Mouse (Mus musculus): ENCODE data around the gene Otop2. TPM values are rescaled to one million over a fixed set of nuclear protein-coding genes. Genes with fewer than 3 reads are reported as not detected.
A peak's percentile ranks its signal among the peaks of the same experiment; 100 is the strongest.

Gene Otop2
- polyA plus RNA-seq, 1 experiment from 2014 or later = not detected

- ATAC-seq = no peak
- Histone ChIP-seq H3K27ac (no peak overlapping the region), H3K4me3 (no peak overlapping the region), H3K4me2 (no peak overlapping the region), H3K27me3 (replicated peaks) (peaks cover 52% of the 10 kb centered on the region), H3K9ac (no peak overlapping the region), H3K9me3 (replicated peaks) (no peaks in the 10 kb centered on the region), H3K36me3 (peaks cover 28% of the 10 kb centered on the region), H3K4me1 (peaks cover 36% of the 10 kb centered on the region)
- 84% methylated on average over 27 of the region's 27 CpGs for WGBS (ENCODE audit: insufficient replicate concordance)
These were observed 37.5 kb upstream of the Otop2 start for GRCm38 (mm10) chr11:115269330-115270066.

GRCm38 (mm10) chr11:115270148-115270861 is 36.7 kb upstream of the Otop2 start:
- Histone ChIP-seq H3K4me2 (no peak overlapping the region), H3K36me3 (peaks cover 28% of the 10 kb centered on the region), H3K4me1 (peaks cover 44% of the 10 kb centered on the region), H3K9ac (no peak overlapping the region), H3K9me3 (replicated peaks) (no peaks in the 10 kb centered on the region), H3K27me3 (replicated peaks) (peaks cover 44% of the 10 kb centered on the region), H3K27ac (no peak overlapping the region), H3K4me3 (no peak overlapping the region)
- no peak for ATAC-seq
- 33% methylated on average over 17 of the region's 19 CpGs for WGBS (ENCODE audit: insufficient replicate concordance)

GRCm38 (mm10) chr11:115271052-115271451 is 35.9 kb upstream of the Otop2 start:
- Histone ChIP-seq H3K36me3 (peaks cover 28% of the 10 kb centered on the region), H3K27ac (no peak overlapping the region), H3K4me3 (no peak overlapping the region), H3K9ac (no peak overlapping the region), H3K9me3 (replicated peaks) (no peaks in the 10 kb centered on the region), H3K27me3 (replicated peaks) (peaks cover 36% of the 10 kb centered on the region), H3K4me2 (no peak overlapping the region), H3K4me1 (peaks cover 52% of the 10 kb centered on the region)
- WGBS (ENCODE audit: insufficient replicate concordance) = 65% methylated on average over 9 of the region's 9 CpGs
- no peak for ATAC-seq

GRCm38 (mm10) chr11:115271481-115271880 is 35.5 kb upstream of the Otop2 start:
- 64% methylated on average over 10 of the region's 10 CpGs for WGBS (ENCODE audit: insufficient replicate concordance)
- Histone ChIP-seq H3K4me1 (peaks cover 54% of the 10 kb centered on the region), H3K9ac (no peak overlapping the region), H3K27ac (no peak overlapping the region), H3K9me3 (replicated peaks) (no peaks in the 10 kb centered on the region), H3K27me3 (replicated peaks) (peaks cover 32% of the 10 kb centered on the region), H3K4me2 (no peak overlapping the region), H3K4me3 (no peak overlapping the region), H3K36me3 (peaks cover 28% of the 10 kb centered on the region)
- no peak for ATAC-seq

- no peak overlapping the region for H3K9ac ChIP-seq
- H3K4me3 ChIP-seq = no peak overlapping the region
- 66% methylated on average over 10 of the region's 10 CpGs for WGBS (ENCODE audit: insufficient replicate concordance)
- H3K9me3 ChIP-seq (replicated peaks) = no peaks in the 10 kb centered on the region
- H3K4me1 ChIP-seq = peaks cover 47% of the 10 kb centered on the region
- ATAC-seq = no peak
- peaks cover 17% of the 10 kb centered on the region for H3K27me3 ChIP-seq (replicated peaks)
- H3K36me3 ChIP-seq = peaks cover 26% of the 10 kb centered on the region
- H3K4me2 ChIP-seq = no peak overlapping the region
- H3K27ac ChIP-seq = no peak overlapping the region
These were observed 34.0 kb upstream of the Otop2 start for GRCm38 (mm10) chr11:115272894-115273498.

- Histone ChIP-seq H3K4me2 (no peak overlapping the region), H3K9me3 (replicated peaks) (no peaks in the 10 kb centered on the region), H3K4me3 (no peak overlapping the region), H3K9ac (no peak overlapping the region), H3K27me3 (replicated peaks) (peaks cover 9% of the 10 kb centered on the region; the same call in 1 of the 2 replicates), H3K4me1 (peaks cover 54% of the 10 kb centered on the region), H3K27ac (no peak overlapping the region), H3K36me3 (peaks cover 18% of the 10 kb centered on the region)
- no peak for ATAC-seq
- 60% methylated on average over 7 of the region's 7 CpGs for WGBS (ENCODE audit: insufficient replicate concordance)
These were observed 33.2 kb upstream of the Otop2 start for GRCm38 (mm10) chr11:115273735-115274134.

- Histone ChIP-seq H3K4me1 (peaks cover 59% of the 10 kb centered on the region), H3K9me3 (replicated peaks) (no peaks in the 10 kb centered on the region), H3K27me3 (replicated peaks) (peaks cover 5% of the 10 kb centered on the region; the same call in 1 of the 2 replicates), H3K4me2 (no peak overlapping the region), H3K27ac (no peak overlapping the region), H3K9ac (no peak overlapping the region), H3K4me3 (no peak overlapping the region), H3K36me3 (peaks cover 14% of the 10 kb centered on the region)
- 70% methylated on average over 7 of the region's 7 CpGs for WGBS (ENCODE audit: insufficient replicate concordance)
- no peak for ATAC-seq
These were observed 32.8 kb upstream of the Otop2 start for GRCm38 (mm10) chr11:115274178-115274577.

- Histone ChIP-seq H3K27me3 (replicated peaks) (no peaks in the 10 kb centered on the region), H3K4me2 (0 out of 2 replicates have a peak overlapping the region, but pooled peaks have one; percentile 90), H3K36me3 (0 out of 2 replicates have a peak, but pooled peaks cover 9% of the 10 kb centered on the region), H3K9me3 (replicated peaks) (no peaks in the 10 kb centered on the region), H3K9ac (no peak overlapping the region), H3K4me1 (peaks cover 64% of the 10 kb centered on the region), H3K27ac (no peak overlapping the region), H3K4me3 (no peak overlapping the region)
- ATAC-seq = no peak
- 75% methylated on average over 6 of the region's 6 CpGs for WGBS (ENCODE audit: insufficient replicate concordance)
These were observed 32.2 kb upstream of the Otop2 start for GRCm38 (mm10) chr11:115274771-115275170.

GRCm38 (mm10) chr11:115275509-115275908 is 31.5 kb upstream of the Otop2 start:
- no peak overlapping the region for H3K27ac ChIP-seq
- H3K4me2 ChIP-seq = peak overlapping the region; percentile 90
- 41% methylated on average over 6 of the region's 6 CpGs for WGBS (ENCODE audit: insufficient replicate concordance)
- peaks cover 69% of the 10 kb centered on the region for H3K4me1 ChIP-seq
- peak overlapping the region; percentile 82; the same call in 1 of the 2 replicates for H3K9ac ChIP-seq
- no peaks in the 10 kb centered on the region for H3K27me3 ChIP-seq (replicated peaks)
- H3K4me3 ChIP-seq = 0 out of 2 replicates have a peak overlapping the region, but pooled peaks have one; percentile 68
- ATAC-seq = no peak
- H3K36me3 ChIP-seq = 0 out of 2 replicates have a peak, but pooled peaks cover 9% of the 10 kb centered on the region
- H3K9me3 ChIP-seq (replicated peaks) = no peaks in the 10 kb centered on the region

- H3K4me2 ChIP-seq = peak overlapping the region; percentile 90
- H3K9ac ChIP-seq = peak overlapping the region; percentile 82
- no peak for ATAC-seq
- peak overlapping the region; percentile 68 for H3K4me3 ChIP-seq
- H3K36me3 ChIP-seq = 0 out of 2 replicates have a peak, but pooled peaks cover 9% of the 10 kb centered on the region
- peaks cover 69% of the 10 kb centered on the region for H3K4me1 ChIP-seq
- H3K9me3 ChIP-seq (replicated peaks) = no peaks in the 10 kb centered on the region
- H3K27ac ChIP-seq = no peak overlapping the region
- WGBS (ENCODE audit: insufficient replicate concordance) = 39% methylated on average over 3 of the region's 3 CpGs
- no peaks in the 10 kb centered on the region for H3K27me3 ChIP-seq (replicated peaks)
These were observed 31.0 kb upstream of the Otop2 start for GRCm38 (mm10) chr11:115275954-115276353.

- 0% methylated on average over 42 of the region's 42 CpGs for WGBS (ENCODE audit: insufficient replicate concordance)
- 0 out of 2 replicates have a peak, but pooled peaks cover 3% of the 10 kb centered on the region for H3K36me3 ChIP-seq
- peak within 1 kb of the TSS; percentile 68 for H3K4me3 ChIP-seq
- peaks cover 78% of the 10 kb centered on the region for H3K4me1 ChIP-seq
- peak within 1 kb of the TSS; percentile 82 for H3K9ac ChIP-seq
- peak; percentile 93 for ATAC-seq
- H3K4me2 ChIP-seq = peak within 1 kb of the TSS; percentile 90
- H3K27me3 ChIP-seq (replicated peaks) = no peaks in the 10 kb centered on the region
- H3K27ac ChIP-seq = peak within 1 kb of the TSS; percentile 83
- no peaks in the 10 kb centered on the region for H3K9me3 ChIP-seq (replicated peaks)
These were observed 30.0 kb upstream of the Otop2 start, which contains the start of gene Fdxr for GRCm38 (mm10) chr11:115276780-115277603. Gene Fdxr (minus strand): TSS chr11:115277050.
